Mouse (Mus musculus) frontal cortex, postnatal 14 days (tissue): Measurements from ENCODE around the gene Kif2c.

Source experiments
- DNase-seq, 2 experiments: peaks; one replicate each; pipeline ENCODE4 v3.0.0; 2022; ENCODE audit warnings: low spot score in 2 of 2

Gene Kif2c

GRCm38 (mm10) chr4:117117931-117118330 is 64.5 kb downstream of the Kif2c start:
- DNase-seq = no peak

GRCm38 (mm10) chr4:117115592-117115991 is 66.8 kb downstream of the Kif2c start:
- DNase-seq = no peak

GRCm38 (mm10) chr4:117113237-117113636 is 69.2 kb downstream of the Kif2c start:
- no peak for DNase-seq

- DNase-seq = no peak
Observed at GRCm38 (mm10) chr4:117110985-117111384, 71.5 kb downstream of the Kif2c start.

GRCm38 (mm10) chr4:117110249-117110648 is 72.2 kb downstream of the Kif2c start:
- DNase-seq = no peak
